Mouse (Mus musculus) myocyte (in vitro differentiated cells): ENCODE results near the gene 2610002M06Rik. TPM values are rescaled to one million over a fixed set of nuclear protein-coding genes. Genes with fewer than 3 reads are reported as not detected.

ENCODE experiments used
- H3K27me3 ChIP-seq: one replicate; pipeline ENCODE4 v1.6.1; 2011; ENCODE audit not compliant: control insufficient read depth, insufficient read depth, insufficient read length
- H3K36me3 ChIP-seq: one replicate; pipeline ENCODE4 v1.6.1; 2011; ENCODE audit not compliant: control insufficient read depth, insufficient read depth
- H3K4me2 ChIP-seq: one replicate; pipeline ENCODE4 v1.6.1; 2011; ENCODE audit warnings: low read depth, control low read depth
- H3K4me3 ChIP-seq: one replicate; pipeline ENCODE4 v1.5.1; 2011; ENCODE audit warnings: mild to moderate bottlenecking, control low read depth, moderate library complexity
- H3K79me2 ChIP-seq: one replicate; pipeline ENCODE4 v1.6.1; 2011; ENCODE audit not compliant: control insufficient read depth, insufficient read depth
- H3ac ChIP-seq: one replicate; pipeline ENCODE4 v1.6.1; 2011; ENCODE audit not compliant: control insufficient read depth, insufficient read length
- CEBPB ChIP-seq: IDR thresholded peaks from 2 replicates; pipeline ENCODE4 v1.6.1; 2011; ENCODE audit warnings: mild to moderate bottlenecking, moderate library complexity; ENCODE audit not compliant: poor library complexity, insufficient read depth, severe bottlenecking
- E2F4 ChIP-seq: IDR thresholded peaks from one replicate; pipeline ENCODE4 v1.6.1; 2011; ENCODE audit warnings: mild to moderate bottlenecking, control low read depth, moderate library complexity; ENCODE audit not compliant: insufficient read depth
- MAX ChIP-seq: IDR thresholded peaks from one replicate; pipeline ENCODE4 v1.6.1; 2011; ENCODE audit warnings: low read depth, mild to moderate bottlenecking, control low read depth
- MYOD1 ChIP-seq, 3 experiments: IDR thresholded peaks; one replicate each; pipeline ENCODE4 v1.6.1; 2011; ENCODE audit warnings: control low read depth in 2 of 3, low read depth in 2 of 3, mild to moderate bottlenecking in 2 of 3, moderate library complexity in 1 of 3; ENCODE audit not compliant: insufficient read length in 2 of 3, control insufficient read depth in 1 of 3
- MYOG ChIP-seq, 3 experiments: IDR thresholded peaks; one replicate each; pipeline ENCODE4 v1.6.1; 2011; ENCODE audit warnings: control low read depth in 2 of 3, low read depth in 2 of 3, mild to moderate bottlenecking in 2 of 3; ENCODE audit not compliant: insufficient read length in 2 of 3, control insufficient read depth in 1 of 3, insufficient read depth in 1 of 3
- POLR2A ChIP-seq: IDR thresholded peaks from one replicate; pipeline ENCODE4 v1.6.1; 2011; ENCODE audit warnings: low read depth, mild to moderate bottlenecking, control low read depth, moderate library complexity; ENCODE audit not compliant: insufficient read length
- POLR2AphosphoS2 ChIP-seq: IDR thresholded peaks from one replicate; pipeline ENCODE4 v1.6.1; 2011; ENCODE audit warnings: low read depth, control low read depth; ENCODE audit not compliant: insufficient read length
- REST ChIP-seq: IDR thresholded peaks from one replicate; pipeline ENCODE4 v1.6.1; 2011; ENCODE audit warnings: mild to moderate bottlenecking, control low read depth, moderate library complexity; ENCODE audit not compliant: insufficient read depth, insufficient read length
- SRF ChIP-seq: IDR thresholded peaks from one replicate; pipeline ENCODE4 v1.6.1; 2011; ENCODE audit warnings: low read depth; ENCODE audit not compliant: control insufficient read depth, insufficient read length
- TCF12 ChIP-seq: IDR thresholded peaks from one replicate; pipeline ENCODE4 v1.6.1; 2011; ENCODE audit warnings: mild to moderate bottlenecking, control low read depth; ENCODE audit not compliant: poor library complexity, insufficient read depth, severe bottlenecking
- TCF3 ChIP-seq: IDR thresholded peaks from one replicate; pipeline ENCODE4 v1.6.1; 2011; ENCODE audit warnings: low read depth, control low read depth; ENCODE audit not compliant: insufficient read length
- USF1 ChIP-seq: IDR thresholded peaks from one replicate; pipeline ENCODE4 v1.6.1; 2011; ENCODE audit warnings: low read depth, mild to moderate bottlenecking, control low read depth, moderate library complexity
- polyA plus RNA-seq: library from polyadenylated mRNA; unstranded; fragments of >200 nt; fragmentation: generic; extraction: Trizol; gene quantifications from one replicate; pipeline ENCODE4 v1.2.1, GENCODE M21; 2012; ENCODE audit warnings: missing spikeins

The 2610002M06Rik gene
- polyA plus RNA-seq, 1 experiment = 2.4 TPM

DNA sequence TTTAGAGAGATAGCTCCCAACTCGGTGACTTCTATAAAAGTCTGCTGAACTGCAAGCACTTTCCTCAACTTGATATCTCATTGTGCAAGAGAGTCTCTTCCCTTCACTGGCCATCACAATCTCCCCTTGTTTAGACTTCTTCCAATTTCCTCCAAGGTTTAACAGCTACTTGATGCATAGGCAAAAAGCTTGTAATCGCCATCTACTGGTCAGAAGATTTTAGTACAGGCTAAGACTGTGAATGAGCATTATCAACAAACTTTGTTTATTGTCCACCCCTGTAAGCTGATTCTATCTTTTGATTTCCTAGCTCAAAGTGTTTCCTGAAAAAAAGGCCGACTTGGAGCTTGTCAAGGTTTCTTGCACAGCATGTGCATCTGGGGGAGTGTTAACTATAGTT is 48.2 kb downstream of the 2610002M06Rik start:
- Histone ChIP-seq H3K36me3 (no peaks in the 10 kb centered on the region), H3K4me2 (peak overlapping the region; percentile 10), H3K79me2 (no peaks in the 10 kb centered on the region), H3ac (no peak overlapping the region), H3K27me3 (no peaks in the 10 kb centered on the region), H3K4me3 (no peak overlapping the region)
- TF ChIP-seq USF1 (no peak), REST (no peak), POLR2A (no peak), MAX (no peak), MYOD1 (IDR thresholded peaks at IDR 0.05; ENCODE audit: control insufficient read depth in 1 of 3, insufficient read length in 2 of 3, low read depth in 2 of 3) (no peak), TCF12 (no peak), POLR2AphosphoS2 (no peak), E2F4 (no peak), TCF3 (no peak), CEBPB (no peak), SRF (no peak), MYOG (IDR thresholded peaks at IDR 0.05; ENCODE audit: control insufficient read depth in 1 of 3, insufficient read depth in 1 of 3, insufficient read length in 2 of 3, low read depth in 2 of 3) (no peak)

Other genes starting within 250 kb of the 2610002M06Rik start
- gene Tbx22, start 148.4 kb downstream of the 2610002M06Rik start, polyA plus RNA-seq = not detected
- not detected for gene Tent5d, start 23.7 kb downstream of the 2610002M06Rik start, polyA plus RNA-seq
- gene Gm732, start 132.1 kb upstream of the 2610002M06Rik start, polyA plus RNA-seq = not detected